Mouse (Mus musculus): ENCODE measurements around the gene Gm10392. TPM values are rescaled to one million over a fixed set of nuclear protein-coding genes. Genes with fewer than 3 reads are reported as not detected.

Gene Gm10392
- polyA plus RNA-seq, 1 experiment from 2014 or later, result not detected

- no peaks in the 10 kb centered on the region for H3K9me3 ChIP-seq
- H3K4me3 ChIP-seq (replicated peaks), result no peak overlapping the region
- peaks cover 40% of the 10 kb centered on the region for H3K36me3 ChIP-seq
- no peak overlapping the region for H3K4me2 ChIP-seq
- H3K27me3 ChIP-seq, result no peaks in the 10 kb centered on the region
- H3K9ac ChIP-seq (replicated peaks), result no peak overlapping the region
- no peak for ATAC-seq (ENCODE audit: insufficient number of reproducible peaks, insufficient read depth, low FRiP score, low TSS enrichment, low read depth)
- peak overlapping the region; percentile 75 for H3K27ac ChIP-seq
- H3K4me1 ChIP-seq (replicated peaks), result peaks cover 58% of the 10 kb centered on the region
- 50% methylated on average over 4 of the region's 4 CpGs for WGBS
Measured at GRCm38 (mm10) chr11:77497851-77498250, 21.1 kb downstream of the Gm10392 start.

DNA sequence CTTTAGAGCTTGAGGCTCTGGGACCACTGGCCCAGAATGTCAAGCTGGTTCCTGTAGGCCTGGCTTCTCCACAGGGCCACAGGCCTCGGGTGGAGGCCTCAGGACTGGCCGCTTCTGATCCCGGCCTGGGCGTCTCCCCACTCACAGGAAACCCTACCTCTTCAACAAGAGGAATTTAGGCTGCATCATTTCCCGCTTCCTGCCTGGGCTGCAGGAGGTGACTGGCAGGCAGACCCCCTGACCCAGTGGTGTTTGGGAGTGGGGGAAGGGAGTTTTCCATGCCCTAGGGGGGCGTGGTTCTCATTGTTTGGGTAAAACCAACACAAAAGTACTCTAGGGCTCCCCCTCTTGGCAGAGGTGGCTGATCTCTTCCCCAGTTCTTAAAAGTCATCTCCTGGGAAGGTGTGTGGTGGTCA is 21.6 kb downstream of the Gm10392 start:
- Histone ChIP-seq H3K36me3 (peaks cover 35% of the 10 kb centered on the region), H3K9ac (replicated peaks) (no peak overlapping the region; the same call in 1 of the 2 replicates), H3K27ac (peak overlapping the region; percentile 75), H3K4me3 (replicated peaks) (no peak overlapping the region), H3K27me3 (no peaks in the 10 kb centered on the region), H3K4me2 (peak overlapping the region; percentile 24; the same call in 1 of the 2 replicates), H3K9me3 (no peaks in the 10 kb centered on the region), H3K4me1 (replicated peaks) (peaks cover 63% of the 10 kb centered on the region)
- ATAC-seq (ENCODE audit: insufficient number of reproducible peaks, insufficient read depth, low FRiP score, low TSS enrichment, low read depth), result no peak
- WGBS, result 9% methylated on average over 6 of the region's 6 CpGs

DNA sequence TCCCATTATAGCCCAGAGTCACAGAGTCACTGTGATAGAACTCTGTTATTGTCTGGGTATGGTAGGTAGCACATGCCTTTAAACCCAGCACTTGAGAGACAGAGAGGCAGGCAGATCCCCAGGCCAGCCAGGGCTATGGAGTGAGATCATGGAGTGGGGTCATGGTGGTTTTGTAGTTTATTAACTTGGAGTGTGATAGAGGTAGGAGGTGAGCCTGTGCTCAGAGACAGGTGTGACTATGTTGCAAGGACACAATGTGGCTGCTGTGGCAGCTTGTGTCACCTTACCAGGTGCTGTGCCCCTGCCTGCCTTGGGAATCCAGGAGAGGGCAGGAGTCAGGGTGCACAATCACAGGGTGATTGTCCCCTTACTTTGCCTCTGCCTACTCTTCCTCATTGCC is 23.5 kb downstream of the Gm10392 start:
- H3K4me1 ChIP-seq (replicated peaks), result peaks cover 70% of the 10 kb centered on the region
- no peak overlapping the region for H3K27ac ChIP-seq
- no peaks in the 10 kb centered on the region for H3K27me3 ChIP-seq
- no peak overlapping the region for H3K9ac ChIP-seq (replicated peaks)
- H3K4me2 ChIP-seq, result 0 out of 2 replicates have a peak overlapping the region, but pooled peaks have one; percentile 2
- no peak for ATAC-seq (ENCODE audit: insufficient number of reproducible peaks, insufficient read depth, low FRiP score, low TSS enrichment, low read depth)
- H3K36me3 ChIP-seq, result peaks cover 17% of the 10 kb centered on the region
- H3K9me3 ChIP-seq, result no peaks in the 10 kb centered on the region
- no peak overlapping the region for H3K4me3 ChIP-seq (replicated peaks)

GRCm38 (mm10) chr11:77494782-77495181 is 24.2 kb downstream of the Gm10392 start:
- Histone ChIP-seq H3K4me2 (peak overlapping the region; percentile 90), H3K4me1 (replicated peaks) (peaks cover 69% of the 10 kb centered on the region), H3K9me3 (no peaks in the 10 kb centered on the region), H3K9ac (replicated peaks) (peak overlapping the region; percentile 97; the same call in 1 of the 2 replicates), H3K27me3 (no peaks in the 10 kb centered on the region), H3K36me3 (peaks cover 10% of the 10 kb centered on the region), H3K27ac (no peak overlapping the region), H3K4me3 (replicated peaks) (peak overlapping the region; percentile 97; the same call in 1 of the 2 replicates)
- WGBS, result 80% methylated on average over 6 of the region's 6 CpGs
- ATAC-seq (ENCODE audit: insufficient number of reproducible peaks, insufficient read depth, low FRiP score, low TSS enrichment, low read depth), result no peak

- ATAC-seq (ENCODE audit: insufficient number of reproducible peaks, insufficient read depth, low FRiP score, low TSS enrichment, low read depth), result no peak
- Histone ChIP-seq H3K4me1 (replicated peaks) (peaks cover 69% of the 10 kb centered on the region), H3K4me2 (peak overlapping the region; percentile 90), H3K36me3 (peaks cover 5% of the 10 kb centered on the region), H3K9me3 (no peaks in the 10 kb centered on the region), H3K27me3 (no peaks in the 10 kb centered on the region), H3K4me3 (replicated peaks) (peak overlapping the region; percentile 97), H3K9ac (replicated peaks) (peak overlapping the region; percentile 97), H3K27ac (peak overlapping the region; percentile 85; the same call in 1 of the 2 replicates)
- WGBS, result 24% methylated on average over 4 of the region's 4 CpGs
Measured at GRCm38 (mm10) chr11:77494344-77494676, 24.7 kb downstream of the Gm10392 start.

- Histone ChIP-seq H3K4me2 (peak within 1 kb of the TSS; percentile 90), H3K36me3 (no peaks in the 10 kb centered on the region; the same call in 1 of the 2 replicates), H3K27ac (peak within 1 kb of the TSS; percentile 93), H3K4me1 (replicated peaks) (peaks cover 71% of the 10 kb centered on the region), H3K27me3 (no peaks in the 10 kb centered on the region), H3K9ac (replicated peaks) (peak within 1 kb of the TSS; percentile 97), H3K4me3 (replicated peaks) (peak within 1 kb of the TSS; percentile 97), H3K9me3 (no peaks in the 10 kb centered on the region)
- WGBS, result 1% methylated on average over 65 of the region's 74 CpGs
- no peak for ATAC-seq (ENCODE audit: insufficient number of reproducible peaks, insufficient read depth, low FRiP score, low TSS enrichment, low read depth)
Measured at GRCm38 (mm10) chr11:77493512-77494343, 25.3 kb downstream of the Gm10392 start, which contains the start of gene Git1. Gene Git1 (plus strand): TSS chr11:77493562.

DNA sequence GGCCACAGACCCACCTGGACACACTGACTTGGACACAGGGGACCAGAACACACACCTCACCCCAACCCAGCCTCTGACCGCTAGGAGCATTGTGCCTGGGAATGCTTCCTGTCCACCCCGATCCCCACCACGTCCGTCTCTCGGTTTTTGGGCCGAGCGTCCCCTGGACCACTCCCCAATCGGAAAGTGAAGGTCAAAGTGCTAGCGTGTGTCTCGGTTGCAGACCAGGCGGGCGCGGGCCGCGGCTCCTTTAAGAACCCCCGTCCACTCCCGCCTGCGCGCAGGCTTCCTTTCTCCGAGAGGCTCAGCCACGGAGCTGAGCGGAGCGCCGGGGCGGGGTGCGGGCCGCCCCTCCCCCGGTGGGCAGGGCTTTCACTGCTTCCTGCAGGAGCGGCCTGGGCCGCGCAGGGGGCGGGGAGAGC is 26.1 kb downstream of the Gm10392 start:
- Histone ChIP-seq H3K27ac (peak overlapping the region; percentile 93), H3K4me1 (replicated peaks) (peaks cover 72% of the 10 kb centered on the region), H3K27me3 (no peaks in the 10 kb centered on the region), H3K4me2 (peak overlapping the region; percentile 86), H3K36me3 (no peaks in the 10 kb centered on the region), H3K9me3 (no peaks in the 10 kb centered on the region), H3K9ac (replicated peaks) (peak overlapping the region; percentile 55; the same call in 1 of the 2 replicates), H3K4me3 (replicated peaks) (peak overlapping the region; percentile 97)
- under 1% methylated on average over 32 of the region's 32 CpGs for WGBS
- ATAC-seq (ENCODE audit: insufficient number of reproducible peaks, insufficient read depth, low FRiP score, low TSS enrichment, low read depth), result peak; percentile 42; the same call in 1 of the 2 replicates

DNA sequence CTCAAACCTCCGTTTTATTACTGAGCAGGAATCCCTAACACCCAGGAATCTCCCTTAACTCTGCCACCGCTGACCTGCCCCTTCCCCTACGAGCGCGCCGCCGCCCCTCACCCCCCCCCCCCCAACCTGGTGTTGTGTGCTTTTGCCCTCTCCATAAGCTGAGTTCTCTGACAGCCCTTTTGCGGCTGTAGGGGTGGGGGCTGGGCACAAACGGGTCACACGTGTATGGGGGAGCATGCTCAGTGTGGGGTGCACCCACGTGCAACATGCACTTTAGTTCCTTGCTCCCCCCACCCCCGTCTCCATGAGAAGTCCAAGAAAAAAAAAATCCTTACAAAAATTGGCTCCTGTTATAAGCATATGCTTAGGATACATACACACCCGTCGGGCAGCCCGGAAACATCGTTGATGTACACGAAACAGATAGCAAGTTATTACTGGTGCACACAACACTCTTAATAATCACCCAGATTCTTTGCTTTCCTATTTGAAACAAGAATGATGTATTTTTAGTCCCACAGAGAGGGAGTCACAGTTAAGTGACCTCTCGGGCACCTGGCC is 26.6 kb downstream of the Gm10392 start:
- peaks cover 72% of the 10 kb centered on the region for H3K4me1 ChIP-seq (replicated peaks)
- H3K4me3 ChIP-seq (replicated peaks), result peak overlapping the region; percentile 97
- peak overlapping the region; percentile 50; the same call in 1 of the 2 replicates for H3K9ac ChIP-seq (replicated peaks)
- H3K27ac ChIP-seq, result peak overlapping the region; percentile 93
- no peaks in the 10 kb centered on the region for H3K9me3 ChIP-seq
- no peaks in the 10 kb centered on the region for H3K36me3 ChIP-seq
- no peaks in the 10 kb centered on the region for H3K27me3 ChIP-seq
- peak overlapping the region; percentile 86 for H3K4me2 ChIP-seq
- no peak for ATAC-seq (ENCODE audit: insufficient number of reproducible peaks, insufficient read depth, low FRiP score, low TSS enrichment, low read depth)
- 1% methylated on average over 18 of the region's 18 CpGs for WGBS

GRCm38 (mm10) chr11:77491502-77492291 is 27.3 kb downstream of the Gm10392 start:
- Histone ChIP-seq H3K9me3 (no peaks in the 10 kb centered on the region), H3K4me3 (replicated peaks) (peak overlapping the region; percentile 97), H3K4me1 (replicated peaks) (peaks cover 72% of the 10 kb centered on the region), H3K36me3 (no peaks in the 10 kb centered on the region), H3K27me3 (no peaks in the 10 kb centered on the region), H3K27ac (peak overlapping the region; percentile 93), H3K4me2 (peak overlapping the region; percentile 86), H3K9ac (replicated peaks) (peak overlapping the region; percentile 50)
- WGBS, result 0% methylated on average over 23 of the region's 23 CpGs
- ATAC-seq (ENCODE audit: insufficient number of reproducible peaks, insufficient read depth, low FRiP score, low TSS enrichment, low read depth), result peak; percentile 69; the same call in 1 of the 2 replicates

GRCm38 (mm10) chr11:77491123-77491501 is 27.9 kb downstream of the Gm10392 start:
- WGBS, result under 1% methylated on average over 13 of the region's 13 CpGs
- H3K4me1 ChIP-seq (replicated peaks), result peaks cover 78% of the 10 kb centered on the region
- ATAC-seq (ENCODE audit: insufficient number of reproducible peaks, insufficient read depth, low FRiP score, low TSS enrichment, low read depth), result peak; percentile 58

GRCm38 (mm10) chr11:77490451-77490850 is 28.5 kb downstream of the Gm10392 start:
- no peaks in the 10 kb centered on the region for H3K9me3 ChIP-seq
- 68% methylated on average over 6 of the region's 6 CpGs for WGBS
- peak overlapping the region; percentile 85; the same call in 1 of the 2 replicates for H3K4me3 ChIP-seq (replicated peaks)
- no peak overlapping the region for H3K27ac ChIP-seq
- no peak overlapping the region for H3K9ac ChIP-seq (replicated peaks)
- no peaks in the 10 kb centered on the region for H3K36me3 ChIP-seq
- peaks cover 79% of the 10 kb centered on the region for H3K4me1 ChIP-seq (replicated peaks)
- H3K4me2 ChIP-seq, result peak overlapping the region; percentile 90
- H3K27me3 ChIP-seq, result no peaks in the 10 kb centered on the region
- no peak for ATAC-seq (ENCODE audit: insufficient number of reproducible peaks, insufficient read depth, low FRiP score, low TSS enrichment, low read depth)

More at GRCm38 (mm10) chr11:77491123-77491501, 27.9 kb downstream of the Gm10392 start:
- Histone ChIP-seq H3K4me3 (replicated peaks) (peak overlapping the region; percentile 97), H3K9me3 (no peaks in the 10 kb centered on the region), H3K36me3 (no peaks in the 10 kb centered on the region), H3K4me2 (peak overlapping the region; percentile 86), H3K27ac (peak overlapping the region; percentile 93), H3K9ac (replicated peaks) (no peak overlapping the region), H3K27me3 (no peaks in the 10 kb centered on the region)
